Mouse (Mus musculus): ENCODE measurements around the gene Frmpd3. TPM values are rescaled to one million over a fixed set of nuclear protein-coding genes. Genes with fewer than 3 reads are reported as not detected.

The Frmpd3 gene
- not detected for polyA plus RNA-seq (2014; fragmentation: Illumina TruSeq; extraction: RNeasy Lipid Tissue Mini Kit (QIAGEN cat#74804); ENCODE audit: low read depth, low replicate concordance)

DNA sequence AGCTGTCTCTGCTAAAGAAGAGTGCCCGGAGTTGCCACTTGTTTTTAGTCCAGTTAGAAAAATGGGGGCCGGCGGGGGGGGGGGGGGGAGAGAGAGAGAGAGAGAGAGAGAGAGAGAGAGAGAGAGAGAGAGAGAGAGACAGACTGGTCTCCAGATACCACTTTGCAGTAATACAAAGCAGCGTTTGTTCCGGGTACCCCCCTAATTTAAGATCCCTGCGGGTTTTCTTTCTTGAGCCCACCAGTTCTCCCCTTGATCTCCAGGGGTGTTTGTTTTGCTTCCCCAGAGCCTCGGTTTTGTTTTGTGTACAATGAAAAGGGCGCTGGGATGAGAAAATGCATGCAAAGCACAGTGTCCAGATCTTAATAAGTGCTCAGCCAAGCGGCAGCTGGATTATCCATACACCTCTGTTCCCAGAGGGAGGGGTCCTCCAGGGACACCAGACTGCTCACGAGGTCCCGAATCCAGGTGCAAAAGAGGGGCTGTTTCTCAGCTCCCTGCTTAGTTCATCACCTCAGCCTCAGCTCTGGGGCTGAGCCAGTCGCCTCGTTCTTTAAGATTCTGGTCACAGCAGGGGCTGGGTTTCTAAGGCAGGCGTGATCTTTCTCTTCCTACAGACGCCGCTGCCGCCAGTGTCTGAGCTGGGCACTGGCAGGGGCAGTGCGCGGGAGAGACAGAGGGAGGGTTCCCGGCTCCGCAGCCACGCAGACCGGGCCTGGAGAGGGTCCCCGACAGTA, at the start of gene Frmpd3:
TSS of gene Frmpd3 (plus strand) at position 608 of the 737 bp plus-strand sequence.

GRCm38 (mm10) chrX:140456279-140456731, 114.2 kb downstream of the Frmpd3 start, which contains the start of gene Prps1:
Gene Prps1, plus strand, starts transcription at chrX:140456613.

Other genes with a start within 250 kb of the Frmpd3 start
- gene Prps1, start 114.3 kb downstream of the Frmpd3 start, polyA plus RNA-seq (2014; fragmentation: Illumina TruSeq; extraction: RNeasy Lipid Tissue Mini Kit (QIAGEN cat#74804); ENCODE audit: low read depth, low replicate concordance), result 38.8 TPM